Mouse (Mus musculus): ENCODE results near the gene Nectin2. TPM values are rescaled to one million over a fixed set of nuclear protein-coding genes. Genes with fewer than 3 reads are reported as not detected.

Nectin2 gene
- polyA plus RNA-seq, 1 experiment: 8.9 TPM

DNA sequence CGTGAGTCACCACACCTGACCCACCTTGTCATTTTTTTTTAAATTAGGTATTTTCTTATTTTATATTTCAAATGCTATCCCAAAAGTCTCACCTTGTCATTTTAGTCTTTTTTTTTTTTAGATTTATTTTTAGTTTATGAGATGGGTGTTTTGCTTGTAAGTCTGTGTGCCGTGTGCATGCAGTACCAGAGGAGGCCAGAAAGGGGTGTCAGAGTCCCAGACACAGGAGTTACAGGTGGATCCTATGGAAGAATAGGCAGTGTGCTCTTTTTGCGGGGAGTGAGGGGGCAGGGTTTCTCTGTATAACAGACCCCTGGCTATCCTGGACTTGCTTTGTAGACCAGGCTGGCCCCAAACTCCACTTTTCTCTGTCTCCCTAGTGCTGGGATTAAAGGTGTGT lies 11.5 kb downstream of the Nectin2 start:
- Histone ChIP-seq H3K27ac (ENCODE audit: insufficient read depth, low read length) (no peak overlapping the region), H3K4me3 (replicated peaks; ENCODE audit: insufficient read depth, low read depth, low read length) (no peak overlapping the region), H3K4me1 (ENCODE audit: control insufficient read depth, insufficient read depth, low read length) (no peaks in the 10 kb centered on the region), H3K27me3 (ENCODE audit: control insufficient read depth, insufficient read depth, low read length) (no peaks in the 10 kb centered on the region)
- 90% methylated on average over 3 of the region's 3 CpGs for WGBS
- no peak for DNase-seq
- TF ChIP-seq POLR2A (IDR thresholded peaks at IDR 0.05; ENCODE audit: borderline replicate concordance, insufficient read depth, low read length) (no peak), CTCF (IDR thresholded peaks at IDR 0.05; ENCODE audit: borderline replicate concordance, insufficient read depth, low read depth, low read length) (no peak)

GRCm38 (mm10) chr7:19736389-19737057 lies 13.8 kb downstream of the Nectin2 start:
- 91% methylated on average over 16 of the region's 16 CpGs for WGBS
- Histone ChIP-seq H3K27ac (ENCODE audit: insufficient read depth, low read length) (no peak overlapping the region), H3K27me3 (ENCODE audit: control insufficient read depth, insufficient read depth, low read length) (no peaks in the 10 kb centered on the region), H3K4me3 (replicated peaks; ENCODE audit: insufficient read depth, low read depth, low read length) (no peak overlapping the region), H3K4me1 (ENCODE audit: control insufficient read depth, insufficient read depth, low read length) (no peaks in the 10 kb centered on the region)
- DNase-seq: no peak
- TF ChIP-seq CTCF (IDR thresholded peaks at IDR 0.05; ENCODE audit: borderline replicate concordance, insufficient read depth, low read depth, low read length): no peak
- no peak for TF ChIP-seq POLR2A (IDR thresholded peaks at IDR 0.05; ENCODE audit: borderline replicate concordance, insufficient read depth, low read length)

DNA sequence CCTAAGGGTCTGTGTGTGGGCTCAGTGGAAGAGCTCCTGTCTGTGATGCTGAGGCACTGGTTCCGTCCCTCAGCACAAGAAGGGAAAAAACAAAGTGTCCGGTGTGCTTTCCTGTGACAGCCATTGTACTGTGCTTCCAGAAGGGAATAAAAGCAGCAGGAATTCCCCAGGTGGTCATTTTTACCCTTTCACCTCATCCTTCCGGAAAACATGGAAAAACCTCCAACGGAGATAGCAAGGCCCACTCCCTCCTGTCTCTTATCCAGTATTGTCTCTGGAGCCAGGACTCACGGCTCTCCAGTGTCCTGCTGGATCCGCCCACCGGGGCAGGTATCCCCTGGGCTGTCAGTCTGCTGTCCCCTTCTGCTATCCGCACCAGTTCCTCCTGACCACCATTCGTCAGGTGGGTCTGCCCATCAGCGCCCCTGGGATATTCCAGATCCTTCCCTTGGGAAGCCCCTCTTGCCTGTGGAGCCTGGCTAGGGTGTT lies 16.1 kb downstream of the Nectin2 start:
- H3K4me1 ChIP-seq (ENCODE audit: control insufficient read depth, insufficient read depth, low read length): no peaks in the 10 kb centered on the region; the same call in 1 of the 2 replicates
- H3K27me3 ChIP-seq (ENCODE audit: control insufficient read depth, insufficient read depth, low read length): no peaks in the 10 kb centered on the region
- 87% methylated on average over 10 of the region's 10 CpGs for WGBS
- no peak overlapping the region for H3K27ac ChIP-seq (ENCODE audit: insufficient read depth, low read length)
- TF ChIP-seq CTCF (IDR thresholded peaks at IDR 0.05; ENCODE audit: borderline replicate concordance, insufficient read depth, low read depth, low read length): no peak
- no peak for TF ChIP-seq POLR2A (IDR thresholded peaks at IDR 0.05; ENCODE audit: borderline replicate concordance, insufficient read depth, low read length)
- H3K4me3 ChIP-seq (replicated peaks; ENCODE audit: insufficient read depth, low read depth, low read length): no peak overlapping the region
- DNase-seq: no peak

DNA sequence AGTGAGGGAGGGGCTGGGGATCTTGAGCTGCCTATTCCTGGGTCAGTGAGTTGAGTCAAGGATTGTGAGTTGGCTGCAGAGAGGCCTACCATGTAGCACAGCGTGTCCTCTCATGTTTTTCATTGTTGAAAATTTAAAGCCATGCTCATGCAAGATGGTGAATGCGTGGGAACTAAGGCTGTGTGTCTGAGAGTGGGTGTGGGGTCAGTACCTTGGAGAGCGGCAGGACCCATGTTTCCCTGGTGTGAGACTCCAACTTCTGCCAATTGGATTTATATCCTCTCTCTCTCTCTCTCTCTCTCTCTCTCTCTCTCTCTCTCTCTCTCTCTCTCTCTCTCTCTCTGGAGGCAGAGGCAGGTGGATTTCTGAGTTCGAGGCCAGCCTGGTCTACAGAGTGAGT lies 23.7 kb downstream of the Nectin2 start:
- H3K27me3 ChIP-seq (ENCODE audit: control insufficient read depth, insufficient read depth, low read length): no peaks in the 10 kb centered on the region
- TF ChIP-seq POLR2A (IDR thresholded peaks at IDR 0.05; ENCODE audit: borderline replicate concordance, insufficient read depth, low read length) (no peak), CTCF (IDR thresholded peaks at IDR 0.05; ENCODE audit: borderline replicate concordance, insufficient read depth, low read depth, low read length) (no peak)
- no peak for DNase-seq
- no peaks in the 10 kb centered on the region; the same call in 1 of the 2 replicates for H3K4me1 ChIP-seq (ENCODE audit: control insufficient read depth, insufficient read depth, low read length)
- 91% methylated on average over 4 of the region's 4 CpGs for WGBS
- no peak overlapping the region for H3K27ac ChIP-seq (ENCODE audit: insufficient read depth, low read length)
- no peak overlapping the region for H3K4me3 ChIP-seq (replicated peaks; ENCODE audit: insufficient read depth, low read depth, low read length)

DNA sequence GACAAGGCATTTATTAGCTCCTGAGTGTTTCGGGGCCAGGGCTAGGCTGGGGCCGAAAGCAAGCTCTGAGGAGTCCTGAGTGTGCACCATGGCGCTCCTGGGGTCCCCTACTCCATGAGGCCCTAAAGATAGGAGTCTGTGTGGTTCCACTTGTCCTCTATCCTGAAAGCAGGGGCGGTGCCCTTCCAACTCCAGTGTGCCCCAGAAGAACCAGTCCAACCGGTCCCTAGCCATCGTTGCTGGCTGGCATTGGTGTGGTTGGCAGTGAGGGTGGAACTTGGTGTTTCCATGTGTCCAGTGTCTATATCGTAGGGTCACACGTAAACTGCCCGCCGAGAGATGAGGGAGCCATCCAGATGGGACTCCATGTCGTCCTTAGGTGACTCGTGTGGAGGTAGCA lies 26.1 kb downstream of the Nectin2 start:
- H3K4me1 ChIP-seq (ENCODE audit: control insufficient read depth, insufficient read depth, low read length): no peaks in the 10 kb centered on the region
- H3K27ac ChIP-seq (ENCODE audit: insufficient read depth, low read length): no peak overlapping the region
- H3K27me3 ChIP-seq (ENCODE audit: control insufficient read depth, insufficient read depth, low read length): no peaks in the 10 kb centered on the region
- no peak overlapping the region for H3K4me3 ChIP-seq (replicated peaks; ENCODE audit: insufficient read depth, low read depth, low read length)
- TF ChIP-seq POLR2A (IDR thresholded peaks at IDR 0.05; ENCODE audit: borderline replicate concordance, insufficient read depth, low read length) (no peak), CTCF (IDR thresholded peaks at IDR 0.05; ENCODE audit: borderline replicate concordance, insufficient read depth, low read depth, low read length) (no peak)
- WGBS: 93% methylated on average over 12 of the region's 12 CpGs
- DNase-seq: no peak

- DNase-seq: no peak
- 88% methylated on average over 6 of the region's 6 CpGs for WGBS
- Histone ChIP-seq H3K4me3 (replicated peaks; ENCODE audit: insufficient read depth, low read depth, low read length) (no peak overlapping the region), H3K27ac (ENCODE audit: insufficient read depth, low read length) (no peak overlapping the region), H3K27me3 (ENCODE audit: control insufficient read depth, insufficient read depth, low read length) (no peaks in the 10 kb centered on the region), H3K4me1 (ENCODE audit: control insufficient read depth, insufficient read depth, low read length) (no peaks in the 10 kb centered on the region)
- TF ChIP-seq POLR2A (IDR thresholded peaks at IDR 0.05; ENCODE audit: borderline replicate concordance, insufficient read depth, low read length) (no peak), CTCF (IDR thresholded peaks at IDR 0.05; ENCODE audit: borderline replicate concordance, insufficient read depth, low read depth, low read length) (no peak)
Observed at GRCm38 (mm10) chr7:19722754-19723195, 27.5 kb downstream of the Nectin2 start.

DNA sequence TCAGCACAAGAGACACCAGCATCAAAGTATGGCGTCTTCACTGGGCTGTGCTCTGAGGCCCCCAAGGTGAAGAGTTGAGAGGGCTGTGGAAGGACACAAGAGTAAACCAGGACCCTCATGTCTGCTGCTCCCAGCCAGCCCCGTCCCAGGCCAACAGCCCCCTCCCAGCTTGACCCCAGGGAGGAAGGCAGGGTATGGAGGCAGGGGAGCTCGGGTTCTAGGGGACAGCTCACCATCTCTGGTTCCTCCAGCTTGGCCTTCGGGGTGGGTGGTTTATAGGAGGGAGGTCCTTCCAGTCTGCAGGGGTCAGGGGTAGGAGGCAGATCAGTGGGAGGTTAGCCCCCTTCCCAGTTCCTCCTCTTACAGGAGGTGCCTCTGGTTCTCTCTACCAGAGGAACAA lies 31.1 kb downstream of the Nectin2 start:
- DNase-seq: no peak
- no peak overlapping the region for H3K27ac ChIP-seq (ENCODE audit: insufficient read depth, low read length)
- no peaks in the 10 kb centered on the region for H3K27me3 ChIP-seq (ENCODE audit: control insufficient read depth, insufficient read depth, low read length)
- 89% methylated on average over 4 of the region's 4 CpGs for WGBS
- TF ChIP-seq CTCF (IDR thresholded peaks at IDR 0.05; ENCODE audit: borderline replicate concordance, insufficient read depth, low read depth, low read length) (no peak), POLR2A (IDR thresholded peaks at IDR 0.05; ENCODE audit: borderline replicate concordance, insufficient read depth, low read length) (no peak)
- H3K4me3 ChIP-seq (replicated peaks; ENCODE audit: insufficient read depth, low read depth, low read length): no peak overlapping the region
- H3K4me1 ChIP-seq (ENCODE audit: control insufficient read depth, insufficient read depth, low read length): no peaks in the 10 kb centered on the region

GRCm38 (mm10) chr7:19718297-19718952 lies 31.9 kb downstream of the Nectin2 start:
- no peak for DNase-seq
- no peak overlapping the region for H3K4me3 ChIP-seq (replicated peaks; ENCODE audit: insufficient read depth, low read depth, low read length)
- no peak overlapping the region for H3K27ac ChIP-seq (ENCODE audit: insufficient read depth, low read length)
- TF ChIP-seq CTCF (IDR thresholded peaks at IDR 0.05; ENCODE audit: borderline replicate concordance, insufficient read depth, low read depth, low read length) (no peak), POLR2A (IDR thresholded peaks at IDR 0.05; ENCODE audit: borderline replicate concordance, insufficient read depth, low read length) (no peak)
- H3K27me3 ChIP-seq (ENCODE audit: control insufficient read depth, insufficient read depth, low read length): no peaks in the 10 kb centered on the region
- WGBS: 86% methylated on average over 5 of the region's 5 CpGs
- H3K4me1 ChIP-seq (ENCODE audit: control insufficient read depth, insufficient read depth, low read length): peaks cover 7% of the 10 kb centered on the region

All from cerebellum, adult 2 months (tissue).